Mouse (Mus musculus) midbrain, embryonic 12.5 days (tissue): ENCODE measurements around the gene Pou2f2. TPM values are rescaled to one million over a fixed set of nuclear protein-coding genes. Genes with fewer than 3 reads are reported as not detected.

Experiments used
- ATAC-seq: fragments of 200-750 bp; cut with Nextera tagmentation; 2 replicates; pipeline ENCODE4 v1.8.0; 2017; ENCODE audit warnings: low read depth, moderate TSS enrichment, moderate library complexity; ENCODE audit not compliant: low FRiP score
- H3K27ac ChIP-seq: fragments of 300-500 bp; sonication (generic); replicated peaks from 2 replicates; pipeline ENCODE4 v1.5.1; 2016; ENCODE audit warnings: mild to moderate bottlenecking
- H3K27me3 ChIP-seq: fragments of 300-500 bp; sonication (generic); 2 replicates; pipeline ENCODE4 v1.6.1; 2016; ENCODE audit warnings: mild to moderate bottlenecking
- H3K36me3 ChIP-seq: fragments of 300-500 bp; sonication (generic); 2 replicates; pipeline ENCODE4 v1.6.1; 2016
- H3K4me1 ChIP-seq: fragments of 300-500 bp; sonication (generic); 2 replicates; pipeline ENCODE4 v1.6.1; 2016
- H3K4me2 ChIP-seq: fragments of 300-500 bp; sonication (generic); replicated peaks from 2 replicates; pipeline ENCODE4 v1.6.1; 2016; ENCODE audit warnings: mild to moderate bottlenecking, moderate library complexity
- H3K4me3 ChIP-seq: fragments of 300-500 bp; sonication (generic); 2 replicates; pipeline ENCODE4 v1.5.1; 2016; ENCODE audit warnings: mild to moderate bottlenecking
- H3K9ac ChIP-seq: fragments of 300-500 bp; sonication (generic); replicated peaks from 2 replicates; pipeline ENCODE4 v1.6.1; 2016; ENCODE audit warnings: mild to moderate bottlenecking, moderate library complexity
- H3K9me3 ChIP-seq: fragments of 300-500 bp; sonication (generic); 2 replicates; pipeline ENCODE4 v1.6.1; 2016; ENCODE audit warnings: mild to moderate bottlenecking
- WGBS: fragments of 180-500 bp; shearing (Covaris S2); methylation state at CpG from one replicate; pipeline ENCODE4 v1.1.7; 2016; 5-methylcytosine and 5-hydroxymethylcytosine counted together
- polyA plus RNA-seq: library from polyadenylated mRNA; unstranded; fragments of >200 nt; fragmentation: Nextera tagmentation; extraction: Ambion mirVana; gene quantifications from 2 replicates; pipeline ENCODE4 v1.2.1, GENCODE M21; 2016

The Pou2f2 gene
- polyA plus RNA-seq, 1 experiment from 2014 or later: 44.0 TPM

GRCm38 (mm10) chr7:25109355-25109754 is 70.2 kb downstream of the Pou2f2 start:
- ATAC-seq: no peak
- 82% methylated on average over 12 of the region's 12 CpGs for WGBS
- no peak overlapping the region for H3K27ac ChIP-seq
- peaks cover 9% of the 10 kb centered on the region; the same call in 1 of the 2 replicates for H3K4me1 ChIP-seq
- no peaks in the 10 kb centered on the region; the same call in 1 of the 2 replicates for H3K36me3 ChIP-seq
- no peaks in the 10 kb centered on the region for H3K27me3 ChIP-seq
- H3K4me3 ChIP-seq: no peak overlapping the region
- no peaks in the 10 kb centered on the region for H3K9me3 ChIP-seq
- no peak overlapping the region for H3K9ac ChIP-seq
- H3K4me2 ChIP-seq: no peak overlapping the region

GRCm38 (mm10) chr7:25106790-25107502 is 72.6 kb downstream of the Pou2f2 start:
- H3K27me3 ChIP-seq: no peaks in the 10 kb centered on the region
- WGBS: 48% methylated on average over 17 of the region's 17 CpGs
- ATAC-seq: no peak
- H3K9me3 ChIP-seq: no peaks in the 10 kb centered on the region
- no peaks in the 10 kb centered on the region; the same call in 1 of the 2 replicates for H3K36me3 ChIP-seq
- H3K27ac ChIP-seq: no peak overlapping the region
- H3K4me3 ChIP-seq: no peak overlapping the region
- H3K9ac ChIP-seq: no peak overlapping the region
- H3K4me2 ChIP-seq: no peak overlapping the region
- peaks cover 9% of the 10 kb centered on the region; the same call in 1 of the 2 replicates for H3K4me1 ChIP-seq

- no peak overlapping the region for H3K9ac ChIP-seq
- H3K27me3 ChIP-seq: no peaks in the 10 kb centered on the region
- no peaks in the 10 kb centered on the region for H3K36me3 ChIP-seq
- H3K4me1 ChIP-seq: peaks cover 9% of the 10 kb centered on the region; the same call in 1 of the 2 replicates
- H3K27ac ChIP-seq: peak overlapping the region; percentile 61; the same call in 1 of the 2 replicates
- H3K4me2 ChIP-seq: no peak overlapping the region
- ATAC-seq: peak; percentile 61
- no peak overlapping the region for H3K4me3 ChIP-seq
- H3K9me3 ChIP-seq: no peaks in the 10 kb centered on the region
- WGBS: 17% methylated on average over 17 of the region's 17 CpGs
These were observed 73.9 kb downstream of the Pou2f2 start for GRCm38 (mm10) chr7:25105411-25106160.

GRCm38 (mm10) chr7:25099581-25099980 is 79.9 kb downstream of the Pou2f2 start:
- Histone ChIP-seq H3K27ac (no peak overlapping the region), H3K27me3 (no peaks in the 10 kb centered on the region), H3K9ac (no peak overlapping the region), H3K36me3 (peaks cover 14% of the 10 kb centered on the region), H3K9me3 (no peaks in the 10 kb centered on the region), H3K4me1 (no peaks in the 10 kb centered on the region), H3K4me3 (no peak overlapping the region), H3K4me2 (no peak overlapping the region)
- no peak for ATAC-seq
- 48% methylated on average over 4 of the region's 4 CpGs for WGBS

- H3K4me1 ChIP-seq: peaks cover 4% of the 10 kb centered on the region; the same call in 1 of the 2 replicates
- no peak overlapping the region for H3K4me2 ChIP-seq
- no peak overlapping the region for H3K9ac ChIP-seq
- H3K27me3 ChIP-seq: peaks cover 2% of the 10 kb centered on the region; the same call in 1 of the 2 replicates
- no peaks in the 10 kb centered on the region for H3K9me3 ChIP-seq
- no peak for ATAC-seq
- 80% methylated on average over 3 of the region's 3 CpGs for WGBS
- no peak overlapping the region for H3K4me3 ChIP-seq
- H3K36me3 ChIP-seq: peaks cover 22% of the 10 kb centered on the region
- H3K27ac ChIP-seq: no peak overlapping the region
These were observed 81.4 kb downstream of the Pou2f2 start for GRCm38 (mm10) chr7:25098169-25098568.

- Histone ChIP-seq H3K4me1 (peaks cover 18% of the 10 kb centered on the region), H3K36me3 (peaks cover 26% of the 10 kb centered on the region), H3K4me2 (no peak overlapping the region), H3K4me3 (no peak overlapping the region), H3K27ac (no peak overlapping the region), H3K9me3 (no peaks in the 10 kb centered on the region), H3K27me3 (peaks cover 4% of the 10 kb centered on the region; the same call in 1 of the 2 replicates), H3K9ac (no peak overlapping the region)
- WGBS: 18% methylated on average over 10 of the region's 10 CpGs
- no peak for ATAC-seq
These were observed 89.7 kb downstream of the Pou2f2 start for GRCm38 (mm10) chr7:25089875-25090274.

- Histone ChIP-seq H3K4me1 (peaks cover 18% of the 10 kb centered on the region), H3K36me3 (peaks cover 34% of the 10 kb centered on the region), H3K27me3 (peaks cover 4% of the 10 kb centered on the region; the same call in 1 of the 2 replicates), H3K4me3 (no peak overlapping the region), H3K27ac (peak overlapping the region; percentile 17; the same call in 1 of the 2 replicates), H3K4me2 (no peak overlapping the region), H3K9me3 (no peaks in the 10 kb centered on the region), H3K9ac (no peak overlapping the region)
- ATAC-seq: no peak
- WGBS: 28% methylated on average over 9 of the region's 11 CpGs
These were observed 90.6 kb downstream of the Pou2f2 start for GRCm38 (mm10) chr7:25088968-25089367.

- Histone ChIP-seq H3K27ac (peak overlapping the region; percentile 17; the same call in 1 of the 2 replicates), H3K9me3 (no peaks in the 10 kb centered on the region), H3K4me3 (no peak overlapping the region), H3K9ac (no peak overlapping the region; the same call in 1 of the 2 replicates), H3K4me2 (no peak overlapping the region), H3K27me3 (peaks cover 4% of the 10 kb centered on the region; the same call in 1 of the 2 replicates), H3K36me3 (peaks cover 34% of the 10 kb centered on the region), H3K4me1 (peaks cover 17% of the 10 kb centered on the region)
- 9% methylated on average over 9 of the region's 10 CpGs for WGBS
- no peak; the same call in 1 of the 2 replicates for ATAC-seq
These were observed 91.0 kb downstream of the Pou2f2 start for GRCm38 (mm10) chr7:25088531-25088930.

- 44% methylated on average over 5 of the region's 5 CpGs for WGBS
- no peak for ATAC-seq
- 0 out of 2 replicates have a peak overlapping the region, but pooled peaks have one; percentile 11 for H3K27ac ChIP-seq
- H3K4me3 ChIP-seq: no peak overlapping the region
- no peak overlapping the region for H3K4me2 ChIP-seq
- H3K9me3 ChIP-seq: no peaks in the 10 kb centered on the region
- peaks cover 34% of the 10 kb centered on the region for H3K36me3 ChIP-seq
- H3K4me1 ChIP-seq: peaks cover 13% of the 10 kb centered on the region
- no peak overlapping the region; the same call in 1 of the 2 replicates for H3K9ac ChIP-seq
- 0 out of 2 replicates have a peak, but pooled peaks cover under 1% of the 10 kb centered on the region for H3K27me3 ChIP-seq
These were observed 91.6 kb downstream of the Pou2f2 start for GRCm38 (mm10) chr7:25087972-25088371.

- 58% methylated on average over 10 of the region's 10 CpGs for WGBS
- ATAC-seq: peak; percentile 39
- Histone ChIP-seq H3K9me3 (no peaks in the 10 kb centered on the region), H3K9ac (no peak overlapping the region; the same call in 1 of the 2 replicates), H3K27me3 (no peaks in the 10 kb centered on the region), H3K4me3 (no peak overlapping the region), H3K4me1 (peaks cover 13% of the 10 kb centered on the region), H3K4me2 (no peak overlapping the region), H3K27ac (peak overlapping the region; percentile 11), H3K36me3 (peaks cover 40% of the 10 kb centered on the region)
These were observed 92.1 kb downstream of the Pou2f2 start for GRCm38 (mm10) chr7:25087256-25087912.

GRCm38 (mm10) chr7:25086656-25087055 is 92.9 kb downstream of the Pou2f2 start:
- no peak overlapping the region for H3K4me2 ChIP-seq
- H3K27ac ChIP-seq: no peak overlapping the region
- peaks cover 13% of the 10 kb centered on the region for H3K4me1 ChIP-seq
- peaks cover 42% of the 10 kb centered on the region for H3K36me3 ChIP-seq
- no peak overlapping the region for H3K9ac ChIP-seq
- WGBS: 53% methylated on average over 3 of the region's 3 CpGs
- no peaks in the 10 kb centered on the region for H3K27me3 ChIP-seq
- ATAC-seq: no peak
- H3K4me3 ChIP-seq: no peak overlapping the region
- H3K9me3 ChIP-seq: no peaks in the 10 kb centered on the region
